Mouse (Mus musculus) hindbrain, embryonic 16.5 days (tissue): ENCODE measurements around the gene Pilrb2. TPM values are rescaled to one million over a fixed set of nuclear protein-coding genes. Genes with fewer than 3 reads are reported as not detected.
"Not testable (repeated sequence)": the region's sequence is repeated elsewhere in the genome, so short reads cannot be mapped to it uniquely, and the experiment has no call there.

Source experiments
- ATAC-seq: fragments of 200-750 bp; cut with Nextera tagmentation; 2 replicates; pipeline ENCODE4 v1.8.0; 2017; ENCODE audit warnings: moderate TSS enrichment, moderate library complexity
- H3K27ac ChIP-seq: fragments of 300-500 bp; sonication (generic); 2 replicates; pipeline ENCODE4 v1.5.1; 2014; ENCODE audit warnings: low read depth, mild to moderate bottlenecking, control low read depth, low read length, moderate library complexity
- H3K27me3 ChIP-seq: fragments of 300-500 bp; sonication (generic); replicated peaks from 2 replicates; pipeline ENCODE4 v1.6.1; 2014; ENCODE audit warnings: low read length; ENCODE audit not compliant: control insufficient read depth, insufficient read depth
- H3K36me3 ChIP-seq: fragments of 300-500 bp; sonication (generic); 2 replicates; pipeline ENCODE4 v1.6.1; 2014; ENCODE audit warnings: mild to moderate bottlenecking, low read length, moderate library complexity, mixed read lengths; ENCODE audit not compliant: control insufficient read depth, insufficient read depth
- H3K4me1 ChIP-seq: fragments of 300-500 bp; sonication (generic); 2 replicates; pipeline ENCODE4 v1.6.1; 2014; ENCODE audit warnings: low read depth, low read length; ENCODE audit not compliant: control insufficient read depth, insufficient read depth
- H3K4me2 ChIP-seq: fragments of 300-500 bp; sonication (generic); 2 replicates; pipeline ENCODE4 v1.6.1; 2014; ENCODE audit warnings: mild to moderate bottlenecking, low read length, control low read depth, moderate library complexity
- H3K4me3 ChIP-seq: fragments of 300-500 bp; sonication (generic); 2 replicates; pipeline ENCODE4 v1.5.1; 2014; ENCODE audit warnings: mild to moderate bottlenecking, low read length, control low read depth, moderate library complexity
- H3K9ac ChIP-seq: fragments of 300-500 bp; sonication (generic); 2 replicates; pipeline ENCODE4 v1.6.1; 2014; ENCODE audit warnings: low read depth, mild to moderate bottlenecking, control low read depth, low read length, moderate library complexity
- H3K9me3 ChIP-seq: fragments of 300-500 bp; sonication (generic); 2 replicates; pipeline ENCODE4 v1.6.1; 2014; ENCODE audit warnings: mild to moderate bottlenecking, low read length, moderate library complexity; ENCODE audit not compliant: control insufficient read depth
- WGBS: fragments of 180-500 bp; shearing (Covaris S2); extraction: QIAGEN DNeasy Blood & Tissue Kit; methylation state at CpG from one replicate; pipeline ENCODE4 v1.1.7; 2014; 5-methylcytosine and 5-hydroxymethylcytosine counted together
- polyA plus RNA-seq: library from polyadenylated mRNA; unstranded; fragments of >200 nt; fragmentation: Nextera tagmentation; extraction: Ambion mirVana; gene quantifications from 2 replicates; pipeline ENCODE4 v1.2.1, GENCODE M21; 2015

The Pilrb2 gene
- polyA plus RNA-seq, 1 experiment from 2014 or later, result not detected

GRCm38 (mm10) chr5:137882922-137883321 is 11.3 kb upstream of the Pilrb2 start:
- Histone ChIP-seq H3K27me3 (no peaks in the 10 kb centered on the region), H3K9me3 (no peaks in the 10 kb centered on the region), H3K36me3 (no peaks in the 10 kb centered on the region), H3K4me2 (no peak overlapping the region), H3K4me1 (no peaks in the 10 kb centered on the region), H3K9ac (no peak overlapping the region), H3K4me3 (no peak overlapping the region), H3K27ac (no peak overlapping the region)
- WGBS, result 85% methylated on average over 4 of the region's 4 CpGs
- ATAC-seq, result no peak

DNA sequence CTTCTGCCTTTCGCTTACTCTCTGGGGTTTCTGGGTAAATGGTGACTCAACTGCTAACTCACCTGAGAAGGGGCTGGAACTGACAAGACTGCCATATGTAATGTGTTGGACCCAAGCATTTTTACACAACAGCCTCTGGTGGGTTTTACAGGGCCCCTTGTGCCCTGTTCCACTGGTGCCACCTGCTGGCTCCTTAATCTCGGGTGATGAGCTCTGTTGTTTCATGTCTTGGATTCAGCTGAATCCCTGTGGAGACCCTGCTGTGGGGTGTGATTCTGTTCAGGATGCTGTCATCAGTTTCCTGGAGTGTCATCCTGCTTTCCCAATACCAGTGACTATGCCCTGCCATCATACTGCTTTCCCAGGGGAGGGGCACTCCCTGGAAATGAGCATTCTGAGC is 6.2 kb upstream of the Pilrb2 start:
- no peak overlapping the region for H3K4me3 ChIP-seq
- no peak overlapping the region for H3K4me2 ChIP-seq
- no peak for ATAC-seq
- no peaks in the 10 kb centered on the region for H3K9me3 ChIP-seq
- H3K4me1 ChIP-seq, result no peaks in the 10 kb centered on the region
- WGBS, result 55% methylated on average over 2 of the region's 2 CpGs
- no peaks in the 10 kb centered on the region for H3K36me3 ChIP-seq
- no peaks in the 10 kb centered on the region for H3K27me3 ChIP-seq
- H3K9ac ChIP-seq, result no peak overlapping the region
- H3K27ac ChIP-seq, result no peak overlapping the region

DNA sequence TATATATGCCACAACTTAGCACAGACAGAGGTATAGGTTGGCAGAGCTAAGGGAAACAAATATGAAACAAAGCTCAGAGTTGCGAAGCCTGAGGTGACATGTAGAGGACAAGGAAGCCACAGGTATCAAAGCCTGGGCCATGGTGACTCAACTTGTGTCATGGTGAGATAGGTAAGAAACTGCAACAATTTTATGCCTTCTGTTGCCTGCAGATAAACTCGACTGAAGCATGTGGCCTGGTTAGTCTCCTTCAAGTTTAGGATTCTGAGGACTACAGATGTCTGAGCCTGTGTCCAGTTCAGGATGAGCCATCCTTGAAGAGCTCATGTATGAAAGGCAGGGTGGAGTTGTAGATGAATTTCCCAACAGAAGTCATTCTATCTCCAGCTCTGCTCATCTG is 3.4 kb upstream of the Pilrb2 start:
- 83% methylated on average over 2 of the region's 2 CpGs for WGBS
- Histone ChIP-seq H3K27ac (no peak overlapping the region), H3K4me3 (no peak overlapping the region), H3K36me3 (no peaks in the 10 kb centered on the region), H3K4me1 (no peaks in the 10 kb centered on the region), H3K4me2 (no peak overlapping the region), H3K9ac (no peak overlapping the region), H3K9me3 (no peaks in the 10 kb centered on the region), H3K27me3 (no peaks in the 10 kb centered on the region)
- ATAC-seq, result no peak

GRCm38 (mm10) chr5:137872381-137872702 is 727 bp upstream of the Pilrb2 start:
- not testable (repeated sequence) for H3K27ac ChIP-seq, H3K9ac ChIP-seq, H3K27me3 ChIP-seq, H3K36me3 ChIP-seq, H3K9me3 ChIP-seq, H3K4me2 ChIP-seq, ATAC-seq, H3K4me3 ChIP-seq, H3K4me1 ChIP-seq
- WGBS, result 43% methylated on average over 1 of the region's 1 CpGs

- not testable (repeated sequence) for ATAC-seq
- 69% methylated on average over 2 of the region's 2 CpGs for WGBS
Measured at GRCm38 (mm10) chr5:137868600-137868999, 3.0 kb downstream of the Pilrb2 start.

GRCm38 (mm10) chr5:137864008-137864407 is 7.6 kb downstream of the Pilrb2 start:
- not testable (repeated sequence) for H3K36me3 ChIP-seq, ATAC-seq, H3K27ac ChIP-seq, H3K9ac ChIP-seq, H3K27me3 ChIP-seq, H3K4me3 ChIP-seq, H3K4me2 ChIP-seq, H3K4me1 ChIP-seq, H3K9me3 ChIP-seq
- WGBS, result 88% methylated on average over 1 of the region's 1 CpGs

More at GRCm38 (mm10) chr5:137868600-137868999, 3.0 kb downstream of the Pilrb2 start:
- not testable (repeated sequence) for H3K4me2 ChIP-seq, H3K9me3 ChIP-seq, H3K4me1 ChIP-seq, H3K36me3 ChIP-seq, H3K9ac ChIP-seq, H3K27me3 ChIP-seq, H3K4me3 ChIP-seq, H3K27ac ChIP-seq

DNA sequence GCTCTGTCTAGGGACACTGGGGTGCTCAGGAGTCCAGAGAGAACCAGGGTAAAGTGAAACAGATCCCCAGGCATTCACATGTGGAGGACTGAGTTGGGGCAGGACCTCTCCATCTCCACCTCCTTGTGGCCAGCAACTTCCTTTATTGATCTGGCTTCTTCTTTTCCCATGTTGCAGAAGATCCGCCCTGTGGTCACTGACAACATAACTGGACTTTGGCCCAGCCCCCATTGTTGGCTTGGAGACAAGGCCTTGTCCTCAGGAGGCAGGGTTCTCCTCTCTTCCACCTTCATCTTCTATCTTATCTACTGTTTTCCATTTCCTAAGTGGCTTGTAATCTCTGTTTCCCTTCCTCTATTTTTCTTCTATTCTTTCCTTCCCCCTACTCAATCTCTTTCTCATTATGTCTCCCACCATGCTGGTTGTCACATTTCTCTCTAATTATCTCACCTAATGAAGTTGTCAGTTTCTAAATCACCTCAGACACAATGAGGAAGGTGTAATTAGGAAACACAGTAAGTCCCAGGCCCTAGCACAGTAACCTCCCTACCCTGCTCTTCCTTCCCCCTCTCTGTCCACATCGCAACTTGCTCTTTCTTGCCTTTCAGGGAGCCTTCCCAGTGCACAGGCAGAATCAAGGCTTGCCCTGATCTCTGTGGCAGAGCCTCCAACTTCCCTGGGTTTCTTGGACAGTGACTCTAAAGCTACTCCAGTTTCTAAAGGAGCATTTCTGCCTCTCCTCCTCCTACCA is 13.5 kb downstream of the Pilrb2 start, which contains the start of gene Pilrb1:
Pilrb1 (minus strand) TSS at position 147 of the 751 bp plus-strand sequence.
- not testable (repeated sequence) for H3K9me3 ChIP-seq, H3K4me2 ChIP-seq, ATAC-seq, H3K36me3 ChIP-seq, H3K9ac ChIP-seq, H3K27ac ChIP-seq, H3K4me1 ChIP-seq, H3K27me3 ChIP-seq, H3K4me3 ChIP-seq
- 79% methylated on average over 1 of the region's 2 CpGs for WGBS

DNA sequence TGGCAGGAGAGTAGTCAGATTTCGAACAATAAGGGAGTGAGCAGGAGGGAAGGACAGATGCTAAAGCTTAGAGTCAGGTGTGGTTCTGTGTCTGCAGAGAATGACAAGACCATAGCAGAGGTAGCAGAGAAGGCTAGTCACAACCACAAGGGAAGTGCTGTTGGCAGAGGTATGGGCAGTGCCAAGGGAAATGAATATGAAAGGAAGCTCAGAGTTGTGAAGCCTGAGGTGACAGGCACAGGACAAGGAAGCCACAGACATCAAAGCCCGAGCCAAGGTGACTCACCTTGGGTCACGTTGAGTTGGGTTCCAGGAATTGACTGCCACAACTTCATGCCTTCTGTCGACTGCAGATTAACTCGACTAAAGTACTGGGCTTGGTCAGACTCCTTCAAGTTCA is 14.7 kb downstream of the Pilrb2 start:
- not testable (repeated sequence) for H3K4me2 ChIP-seq, H3K27me3 ChIP-seq, ATAC-seq, H3K36me3 ChIP-seq, H3K9me3 ChIP-seq, H3K9ac ChIP-seq, H3K4me1 ChIP-seq, H3K4me3 ChIP-seq, H3K27ac ChIP-seq
- 84% methylated on average over 4 of the region's 5 CpGs for WGBS

GRCm38 (mm10) chr5:137854907-137855306 is 16.7 kb downstream of the Pilrb2 start:
- ATAC-seq, H3K9ac ChIP-seq, H3K27me3 ChIP-seq, H3K9me3 ChIP-seq, H3K36me3 ChIP-seq, H3K27ac ChIP-seq, H3K4me1 ChIP-seq, H3K4me3 ChIP-seq, H3K4me2 ChIP-seq: not testable (repeated sequence)
- 86% methylated on average over 3 of the region's 3 CpGs for WGBS

- WGBS, result 92% methylated on average over 1 of the region's 1 CpGs
- H3K4me1 ChIP-seq, H3K27me3 ChIP-seq, H3K9me3 ChIP-seq, ATAC-seq, H3K4me3 ChIP-seq, H3K9ac ChIP-seq, H3K4me2 ChIP-seq, H3K36me3 ChIP-seq, H3K27ac ChIP-seq: not testable (repeated sequence)
Measured at GRCm38 (mm10) chr5:137850313-137850712, 21.3 kb downstream of the Pilrb2 start.
